Mouse (Mus musculus) spleen, postnatal 14 days (tissue): ENCODE data around the gene Ostm1.
A peak's percentile ranks its signal among the peaks of the same experiment; 100 is the strongest.

Experiments
- DNase-seq, 2 experiments: peaks; one replicate each; pipeline ENCODE4 v3.0.0; 2021 to 2022; ENCODE audit warnings: low spot score in 2 of 2

Gene Ostm1

GRCm38 (mm10) chr10:42679586-42679985, 96.0 kb downstream of the Ostm1 start:
- DNase-seq, result no peak

- DNase-seq, result no peak
These were observed 97.0 kb downstream of the Ostm1 start for GRCm38 (mm10) chr10:42680582-42681001.

- no peak for DNase-seq
These were observed 98.8 kb downstream of the Ostm1 start for GRCm38 (mm10) chr10:42682421-42682820.

- no peak for DNase-seq
These were observed 104.3 kb downstream of the Ostm1 start for GRCm38 (mm10) chr10:42687873-42688272.

DNA sequence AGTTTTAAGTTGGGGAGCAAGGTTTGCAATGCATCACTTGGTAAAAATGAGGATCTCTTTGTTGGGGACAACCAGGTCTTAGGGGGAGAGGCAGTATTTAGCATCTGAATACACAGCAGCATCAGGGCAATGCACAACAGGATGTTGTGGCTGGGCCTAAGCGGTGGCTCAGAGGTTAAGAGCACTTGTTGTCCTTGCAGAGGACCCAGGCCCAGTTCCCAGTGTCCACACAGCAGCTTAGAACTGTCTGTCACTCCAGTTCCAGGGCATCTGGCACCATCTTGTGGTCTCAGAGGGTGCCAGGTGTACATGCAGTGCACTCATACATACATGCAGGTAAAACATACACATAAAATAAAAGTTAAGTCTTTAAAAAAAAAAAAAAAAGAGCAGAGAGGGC, 106.1 kb downstream of the Ostm1 start:
- no peak for DNase-seq

DNA sequence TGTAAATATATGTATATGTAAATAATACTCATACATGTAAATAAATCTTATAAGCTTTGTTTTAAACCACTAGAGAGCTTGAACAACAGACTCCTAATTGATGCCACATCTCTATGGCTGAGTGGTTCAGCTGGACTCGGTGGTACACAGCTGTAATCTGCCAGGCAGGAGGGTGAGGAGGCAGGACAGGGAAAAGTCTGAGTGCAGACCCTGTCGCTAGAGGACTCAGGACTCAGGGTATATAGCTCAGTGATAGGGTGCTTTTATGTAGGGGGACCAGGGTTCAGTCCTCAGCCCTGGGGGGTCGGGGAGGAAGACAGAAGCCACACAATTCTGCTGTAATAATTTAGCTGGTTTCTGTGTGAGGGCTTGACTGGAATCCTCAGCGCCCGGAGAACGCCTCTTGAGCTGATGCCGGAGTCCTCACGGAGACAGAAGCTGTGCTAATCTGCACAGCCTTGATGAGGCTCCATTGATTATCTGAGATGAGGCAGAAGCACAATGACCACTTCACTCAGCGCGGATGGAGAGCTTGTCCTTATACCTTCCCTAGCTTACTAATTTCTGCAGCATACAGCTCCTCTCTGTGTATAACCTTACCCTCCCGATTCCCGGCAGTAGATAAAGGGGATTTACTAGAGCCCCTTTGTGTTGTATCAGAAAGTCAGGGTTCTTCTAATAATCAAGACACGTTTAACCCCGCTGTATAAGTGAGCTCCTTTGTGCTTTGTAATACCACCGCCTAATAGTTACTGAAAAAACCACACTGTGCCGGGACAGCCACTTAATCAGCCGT, 106.8 kb downstream of the Ostm1 start:
- no peak for DNase-seq

GRCm38 (mm10) chr10:42691051-42691450, 107.4 kb downstream of the Ostm1 start:
- no peak for DNase-seq

DNA sequence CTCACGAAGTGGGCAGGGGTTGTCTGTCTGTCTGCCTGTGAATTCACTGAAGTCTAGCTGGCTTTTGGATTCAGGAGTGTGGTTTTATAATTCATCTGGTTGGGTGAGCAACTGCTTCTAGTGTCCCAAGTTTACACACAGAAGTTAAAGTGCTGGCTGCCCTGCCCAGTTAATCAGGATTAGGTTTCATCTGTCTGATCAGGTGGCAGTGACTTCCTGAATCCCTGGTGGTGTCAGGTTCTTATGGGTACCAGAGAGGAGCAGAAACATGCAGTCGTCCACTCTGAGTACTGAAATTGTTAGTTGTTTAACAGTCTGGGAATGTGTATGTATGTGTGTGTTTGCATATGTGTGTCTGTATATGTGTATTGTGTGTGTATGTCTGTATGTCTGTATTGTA, 108.5 kb downstream of the Ostm1 start:
- DNase-seq, result no peak

DNA sequence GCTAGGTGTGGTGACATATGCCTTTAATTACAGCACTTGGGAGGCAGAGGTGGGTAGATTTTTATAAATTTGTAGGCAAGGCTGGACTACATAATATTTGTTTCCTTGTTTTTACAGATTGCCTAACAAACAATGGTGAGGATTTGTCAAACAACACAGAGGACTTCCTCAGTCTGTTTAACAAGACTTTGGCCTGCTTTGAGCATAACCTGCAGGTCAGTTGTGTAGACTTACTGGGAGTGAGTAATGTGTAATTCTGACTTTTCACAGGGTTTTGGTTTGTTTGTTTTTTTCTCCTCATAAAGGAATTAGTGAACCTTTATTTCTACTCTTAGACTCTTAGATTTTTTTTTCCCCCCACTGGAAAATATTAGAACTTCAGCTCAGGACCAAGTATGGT, 109.2 kb downstream of the Ostm1 start:
- DNase-seq, result no peak

- DNase-seq, result no peak
These were observed 109.9 kb downstream of the Ostm1 start for GRCm38 (mm10) chr10:42693482-42693881.

DNA sequence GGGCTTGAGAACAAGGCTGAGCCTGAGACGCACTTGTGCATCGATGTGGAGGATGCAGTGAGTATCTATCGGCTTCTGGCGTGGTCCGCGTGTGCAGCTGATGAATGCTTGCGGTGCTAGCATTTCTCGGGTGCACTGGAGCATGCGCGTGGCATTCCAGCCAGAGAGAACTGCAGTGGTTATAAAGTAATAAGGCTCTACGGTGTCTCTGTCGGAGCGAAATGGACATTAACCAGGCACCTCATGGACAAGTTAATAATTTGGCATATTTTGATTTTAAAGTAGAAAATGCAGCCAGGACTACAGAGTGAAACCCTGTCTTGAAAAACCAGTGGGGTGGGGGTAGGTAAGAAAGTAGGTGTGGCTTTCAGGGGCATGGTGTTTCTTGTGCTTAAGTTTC, 112.7 kb downstream of the Ostm1 start:
- no peak for DNase-seq

- peak; percentile 44 to 64 for DNase-seq
These were observed 113.4 kb downstream of the Ostm1 start for GRCm38 (mm10) chr10:42697007-42697406.

DNA sequence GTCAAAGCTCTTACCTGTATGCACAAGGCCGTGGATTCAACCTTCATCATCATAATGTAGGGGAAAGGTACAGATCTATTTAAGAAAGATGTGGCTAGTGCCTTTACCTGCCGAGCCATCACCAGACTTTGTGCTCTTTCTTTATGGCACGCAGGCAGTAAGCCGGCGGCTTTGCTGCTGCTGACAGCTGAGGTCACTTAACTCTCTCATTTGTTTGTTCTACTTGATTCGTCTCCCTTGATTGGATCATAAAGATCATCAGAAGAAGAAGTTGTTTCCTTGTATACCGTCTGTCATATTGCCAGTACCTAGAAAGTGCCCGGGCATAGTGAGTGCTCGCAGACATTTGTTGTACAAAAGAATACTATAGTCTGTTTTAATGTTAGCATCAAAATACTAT, 114.8 kb downstream of the Ostm1 start:
- DNase-seq, result no peak

DNA sequence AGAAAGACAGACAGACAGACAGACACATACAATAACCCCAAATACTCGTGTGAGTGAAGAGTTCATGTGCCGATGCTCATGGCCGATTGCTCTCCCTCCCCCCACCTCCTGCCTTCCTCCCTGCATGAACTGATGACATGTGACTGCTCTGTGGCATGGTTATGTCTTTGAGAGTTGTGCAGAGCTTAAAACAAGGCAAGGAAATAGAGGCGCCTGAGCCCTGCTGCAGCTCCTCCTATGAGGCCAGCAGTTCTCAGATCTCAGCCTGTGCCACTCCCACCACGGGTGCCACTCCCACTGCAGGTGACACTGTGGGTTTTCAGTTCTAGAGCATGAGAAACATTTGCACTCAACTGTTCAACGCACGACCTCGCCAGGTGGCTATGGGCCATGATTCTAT, 115.4 kb downstream of the Ostm1 start:
- DNase-seq, result no peak

- DNase-seq, result no peak
These were observed 118.5 kb downstream of the Ostm1 start for GRCm38 (mm10) chr10:42702111-42702510.

GRCm38 (mm10) chr10:42714676-42715075, 131.1 kb downstream of the Ostm1 start:
- DNase-seq, result no peak

GRCm38 (mm10) chr10:42715366-42716035, 131.9 kb downstream of the Ostm1 start:
- no peak for DNase-seq

DNA sequence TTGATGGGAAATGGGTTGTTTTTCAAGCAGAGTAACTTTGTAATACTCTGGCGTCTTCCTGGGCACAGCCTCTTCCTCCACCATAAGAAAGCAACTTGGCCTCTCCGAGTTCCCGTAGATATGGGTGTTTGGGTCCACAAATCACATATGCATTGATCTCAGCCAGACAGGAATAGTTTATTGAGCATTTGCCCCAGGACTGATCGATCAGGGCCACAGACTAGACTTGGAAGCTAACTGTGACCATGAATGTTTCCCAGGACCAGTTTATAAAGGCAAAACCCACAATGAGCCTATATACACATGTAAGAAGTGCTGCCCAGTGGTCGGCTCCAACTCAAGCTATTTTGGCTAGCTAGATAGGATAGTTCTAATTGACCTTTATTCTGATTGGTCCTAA, 138.5 kb downstream of the Ostm1 start:
- no peak for DNase-seq

DNA sequence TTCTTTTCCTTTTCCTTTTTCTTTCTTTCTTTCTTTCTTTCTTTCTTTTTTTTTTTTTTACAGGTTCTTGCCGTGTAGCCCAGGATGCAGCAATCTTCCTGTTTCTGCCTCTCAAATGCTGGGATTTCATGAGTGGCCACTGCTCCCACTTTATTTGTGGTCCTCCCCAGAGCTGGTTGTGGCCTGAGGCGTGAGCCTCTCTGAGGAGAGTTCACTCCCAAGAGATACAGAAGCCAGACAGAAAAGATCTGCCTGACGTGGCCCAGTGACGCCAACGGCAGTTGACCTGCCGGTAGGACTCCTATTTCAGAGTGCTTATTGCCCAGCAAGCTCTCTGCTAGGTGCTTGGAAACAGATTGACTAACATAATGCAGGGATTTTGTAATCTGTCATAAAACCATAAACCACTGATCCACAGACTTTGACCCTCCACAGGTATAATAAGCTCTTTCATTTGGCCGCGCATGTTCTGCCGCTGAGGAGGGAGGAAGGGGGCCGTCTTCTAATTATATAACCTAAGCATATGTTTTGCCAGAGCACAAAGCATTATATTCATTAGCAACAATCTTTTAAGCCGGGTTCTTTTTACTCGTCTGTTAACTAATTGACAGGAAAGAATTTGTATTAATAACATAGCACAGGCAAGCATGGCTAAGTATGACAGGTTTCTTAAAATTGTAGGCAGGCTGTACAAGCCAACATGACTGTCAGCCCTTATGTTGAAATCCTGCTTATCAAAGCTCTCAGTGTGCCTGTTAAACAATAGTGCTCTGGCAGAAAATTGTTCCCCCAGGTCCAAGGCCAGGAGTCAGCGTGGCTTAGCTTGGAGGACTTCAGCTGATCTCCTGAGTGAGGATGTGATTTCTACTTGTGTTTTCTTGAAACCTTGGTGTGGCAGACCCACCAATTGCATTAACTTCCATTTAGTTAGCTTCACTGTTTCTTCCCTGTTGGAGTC, 139.9 kb downstream of the Ostm1 start:
- no peak for DNase-seq

DNA sequence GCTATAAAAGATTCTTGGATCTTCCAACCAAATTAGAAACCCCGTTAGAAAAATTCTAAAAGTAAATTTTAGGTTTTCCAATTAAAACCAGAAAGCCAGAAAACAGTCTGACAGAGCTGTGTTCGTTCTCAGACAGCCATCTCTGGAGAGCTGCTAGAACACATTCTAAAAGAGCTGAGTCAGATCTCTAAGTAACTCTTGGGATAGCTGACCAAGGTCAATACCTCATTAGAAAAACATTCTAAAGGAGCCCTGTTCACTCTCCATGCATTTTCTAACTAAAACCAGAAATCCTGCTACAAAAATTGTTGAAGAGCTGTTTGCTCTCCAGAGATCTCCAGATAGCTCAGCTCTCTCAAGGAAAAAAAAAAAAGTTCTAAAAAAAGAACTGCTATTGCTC, 146.0 kb downstream of the Ostm1 start:
- no peak for DNase-seq

GRCm38 (mm10) chr10:42734546-42735060, 151.0 kb downstream of the Ostm1 start:
- no peak for DNase-seq

DNA sequence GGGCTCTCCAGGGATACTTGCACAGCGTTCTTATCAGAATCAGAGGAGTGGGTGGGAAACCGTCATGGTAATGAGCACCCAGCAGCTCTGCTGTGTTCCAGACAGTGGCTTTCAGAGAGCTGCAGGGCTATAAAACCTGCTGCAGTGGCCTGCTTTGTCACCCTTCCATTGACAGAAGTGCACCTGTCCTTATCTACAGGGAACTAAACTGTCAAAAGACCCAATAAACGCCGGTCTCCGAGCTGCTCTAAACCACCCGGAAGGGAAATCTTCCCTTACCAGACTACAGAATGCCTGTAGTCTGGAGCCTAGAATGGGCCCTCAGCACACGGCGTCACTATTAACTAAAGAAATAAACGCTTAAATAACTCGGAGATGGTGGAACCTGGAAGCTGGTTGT, 168.2 kb downstream of the Ostm1 start:
- DNase-seq, result no peak
